Mouse (Mus musculus): Measurements from ENCODE around the gene Ndufs1.
A peak's percentile ranks its signal among the peaks of the same experiment; 100 is the strongest.
"Not testable (repeated sequence)": the region's sequence is repeated elsewhere in the genome, so short reads cannot be mapped to it uniquely, and the experiment has no call there.

Gene Ndufs1

DNA sequence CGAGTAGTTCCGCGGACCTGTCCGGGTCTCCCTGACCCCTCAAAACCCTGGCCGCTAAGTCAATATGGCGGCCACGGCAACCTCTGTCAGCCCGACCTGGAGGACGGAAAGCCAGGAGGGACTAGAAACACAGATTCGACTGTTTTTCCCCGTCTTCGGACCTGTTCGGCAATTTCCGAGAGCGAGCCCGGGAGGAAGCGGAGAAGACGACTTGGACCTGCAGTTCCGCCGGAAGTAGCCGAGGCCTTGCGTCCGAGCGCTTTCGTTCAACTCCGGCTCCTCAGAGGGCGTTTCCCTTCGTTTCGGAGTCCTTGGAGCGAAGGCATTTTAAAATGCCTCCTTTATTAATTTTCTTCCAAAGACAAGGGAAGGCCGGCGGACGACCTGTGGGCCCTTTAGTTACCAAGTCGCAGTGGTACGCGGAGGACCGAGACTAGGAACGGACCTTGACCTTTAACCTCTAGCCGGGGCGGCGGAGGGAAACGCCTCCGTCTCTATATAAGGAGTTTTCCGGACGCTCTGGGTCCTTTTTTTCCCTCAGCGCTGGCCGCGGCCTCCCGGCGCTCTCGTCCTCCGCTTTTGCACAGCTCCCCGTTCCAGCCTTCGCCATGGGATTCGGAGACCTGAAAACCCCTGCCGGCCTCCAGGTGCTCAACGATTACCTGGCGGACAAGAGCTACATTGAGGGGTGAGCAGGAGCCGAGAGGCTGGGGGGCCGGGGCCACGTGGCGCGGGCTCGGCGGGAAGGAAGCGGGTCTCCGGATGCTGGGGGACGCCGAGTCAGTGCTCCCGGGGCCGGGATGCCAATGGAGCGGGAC is at the start of gene Ndufs1, which contains the start of gene Eef1b2:
Ndufs1 (minus strand) TSS at position 230 of the 818 bp plus-strand sequence.
Eef1b2 (plus strand) TSS at position 222 of the 818 bp plus-strand sequence.
- peak; percentile 99 for DNase-seq

DNA sequence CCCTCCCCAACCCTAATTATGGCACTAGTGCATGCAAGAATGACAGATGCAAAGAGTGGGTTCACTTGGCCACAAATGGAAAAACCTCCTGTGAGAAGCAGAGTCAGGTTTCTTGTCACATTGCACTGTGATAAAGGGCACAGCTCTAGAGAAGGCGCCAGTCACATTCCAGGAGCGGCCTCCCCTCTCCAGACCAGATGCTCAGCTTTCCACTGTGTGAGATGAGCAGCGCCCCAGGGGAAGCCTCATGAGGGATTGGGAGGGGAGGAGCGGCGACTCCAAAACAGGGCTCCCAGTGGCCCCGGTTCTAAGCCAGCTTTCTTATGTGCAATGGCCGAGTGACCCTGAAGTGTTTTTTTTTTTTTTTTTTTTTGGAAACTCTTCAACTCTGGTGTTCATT is 49.3 kb upstream of the Ndufs1 start:
- peak; percentile 48 for DNase-seq

DNA sequence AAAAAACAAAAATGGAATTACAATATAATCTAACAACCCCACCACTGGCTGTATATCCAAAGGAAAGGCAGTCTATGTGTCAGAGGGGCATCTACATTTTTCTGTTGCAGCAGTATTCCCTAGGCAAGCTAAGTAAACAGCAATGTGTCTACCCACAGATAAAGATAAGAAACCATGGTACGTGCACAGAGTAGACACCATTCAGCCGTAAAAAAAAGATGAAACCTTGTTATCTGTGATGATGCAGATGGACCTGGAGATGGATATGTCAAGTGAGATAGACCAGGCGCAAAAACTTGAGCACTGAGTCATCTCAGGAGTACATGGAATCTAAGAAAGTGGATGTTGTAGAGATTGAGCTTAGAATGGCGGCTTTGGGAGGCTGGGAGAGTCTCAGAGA is 48.4 kb upstream of the Ndufs1 start:
- DNase-seq, result no peak

DNA sequence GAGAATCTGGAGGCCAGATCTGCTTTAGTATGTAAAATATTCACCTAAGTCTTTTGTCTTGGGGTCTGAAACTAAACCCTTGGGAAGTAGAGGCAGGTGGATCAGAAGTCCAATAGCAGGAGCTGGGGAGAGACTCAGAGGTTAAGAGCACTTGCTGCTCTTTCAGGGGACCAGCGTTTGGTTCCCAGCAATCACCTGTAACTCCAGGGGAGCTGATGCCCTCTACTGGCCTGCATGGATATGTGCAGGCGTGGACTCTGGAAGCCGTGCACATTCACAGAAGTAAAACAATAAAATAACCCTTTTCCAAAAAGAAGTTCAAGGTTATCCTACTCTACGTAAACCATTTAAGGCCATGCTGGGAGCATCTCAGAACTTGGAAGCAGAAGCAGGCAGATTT is 42.6 kb upstream of the Ndufs1 start:
- no peak for DNase-seq

DNA sequence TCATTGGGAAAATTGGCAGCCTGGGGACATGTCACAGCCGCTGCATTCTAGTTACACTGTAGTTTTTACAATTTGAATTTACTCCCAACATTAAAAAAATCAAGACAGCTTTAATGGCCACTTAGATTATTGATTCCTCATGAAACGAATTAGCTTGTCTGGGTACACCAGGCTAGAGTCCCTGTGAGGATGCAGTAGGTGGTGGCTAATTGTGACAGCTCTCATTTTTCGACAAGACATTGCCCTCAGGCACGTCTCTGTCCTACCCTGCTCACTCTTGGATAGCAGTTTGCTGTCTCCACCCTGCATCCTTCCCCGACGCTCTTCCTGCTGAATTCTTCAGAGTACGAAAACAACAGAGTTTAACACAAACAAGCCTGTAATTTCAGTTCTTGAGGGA is 38.0 kb upstream of the Ndufs1 start:
- DNase-seq, result peak; percentile 12

DNA sequence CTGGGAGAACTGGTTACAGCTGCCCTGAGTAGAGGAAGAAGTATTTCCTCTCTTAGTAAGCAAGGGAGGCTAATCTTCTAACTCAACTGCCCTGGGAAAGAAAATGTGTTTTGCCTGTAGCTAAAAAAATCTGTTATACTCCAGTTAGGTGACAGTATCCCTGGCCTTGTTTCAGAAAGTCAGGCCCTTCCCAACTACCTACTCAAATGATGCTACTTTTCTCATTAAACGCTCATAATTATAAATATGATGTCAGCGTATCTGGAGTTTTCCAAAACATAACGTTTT is 37.6 kb upstream of the Ndufs1 start, which contains the start of gene Gpr1:
Gpr1 (minus strand) TSS at position 273 of the 288 bp plus-strand sequence.
- DNase-seq, result no peak

DNA sequence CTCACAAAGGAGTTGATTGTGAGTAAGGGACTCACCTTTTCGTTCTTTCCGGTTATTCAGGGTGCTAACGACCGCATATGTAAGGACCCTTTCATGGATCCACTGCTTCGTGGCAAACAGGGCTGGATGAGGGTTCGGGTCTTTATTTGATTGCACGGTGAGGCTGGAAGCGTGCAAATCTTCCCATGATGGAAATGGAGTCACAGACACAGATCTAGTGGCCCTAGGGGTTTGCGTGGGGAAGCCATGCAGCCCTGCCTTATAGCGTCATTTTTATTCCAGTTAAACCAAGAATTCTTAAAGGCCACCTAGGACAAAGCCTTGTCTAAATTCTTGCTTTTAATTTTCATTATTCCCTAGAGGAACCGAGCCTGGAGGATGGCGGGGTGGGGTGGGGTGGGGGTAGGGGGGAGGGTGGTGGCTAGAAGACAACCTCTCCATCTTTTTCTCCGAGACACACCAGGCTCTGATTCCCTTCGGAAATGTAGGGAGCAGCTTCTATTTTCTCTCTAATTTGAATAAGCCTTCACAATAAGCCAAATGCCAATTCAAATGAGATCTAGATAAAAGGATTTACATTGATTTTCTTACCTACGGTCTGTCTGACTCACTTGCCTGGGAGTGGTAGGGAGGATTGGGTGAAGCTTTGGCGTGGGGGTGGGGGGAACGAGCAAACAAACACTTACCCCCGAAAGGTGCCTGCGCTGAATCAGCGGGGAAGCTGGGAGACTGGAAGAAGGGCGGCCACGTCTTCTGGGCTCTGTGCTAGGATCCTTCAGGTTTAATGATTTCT is 37.0 kb upstream of the Ndufs1 start:
- peak; percentile 37 for DNase-seq

DNA sequence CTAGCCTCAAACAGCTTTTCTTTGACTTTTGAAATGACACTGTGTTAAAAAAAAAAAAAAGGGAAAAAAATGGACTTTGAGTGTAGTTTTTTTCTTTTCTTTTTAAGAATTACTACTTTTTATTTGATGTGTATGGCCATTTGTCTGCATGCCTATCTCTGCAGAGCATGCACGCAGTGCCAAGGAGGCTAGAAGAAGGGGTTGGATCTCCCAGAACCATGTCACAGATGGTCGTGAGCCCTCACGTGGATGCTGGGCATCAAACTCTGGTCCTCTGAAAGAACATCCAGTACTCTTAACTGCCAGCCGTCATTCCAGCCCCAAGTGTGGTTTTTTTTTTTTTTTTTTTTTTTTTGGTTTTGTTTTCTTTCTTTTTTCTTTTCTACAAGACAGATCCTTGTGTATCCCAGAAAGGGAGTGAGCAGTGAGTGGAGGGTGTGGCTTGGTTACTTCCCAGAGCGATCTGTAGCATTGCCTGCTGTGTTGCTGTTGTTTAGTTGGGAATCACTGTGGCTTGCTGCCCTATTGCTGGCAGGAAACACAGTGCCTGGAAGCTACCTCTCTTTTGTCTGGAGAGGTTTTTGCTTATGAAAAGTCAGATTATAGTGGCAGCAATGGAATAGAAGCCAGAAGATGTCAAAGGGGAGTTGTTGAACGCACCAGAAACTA is 33.4 kb upstream of the Ndufs1 start:
- DNase-seq, result no peak

DNA sequence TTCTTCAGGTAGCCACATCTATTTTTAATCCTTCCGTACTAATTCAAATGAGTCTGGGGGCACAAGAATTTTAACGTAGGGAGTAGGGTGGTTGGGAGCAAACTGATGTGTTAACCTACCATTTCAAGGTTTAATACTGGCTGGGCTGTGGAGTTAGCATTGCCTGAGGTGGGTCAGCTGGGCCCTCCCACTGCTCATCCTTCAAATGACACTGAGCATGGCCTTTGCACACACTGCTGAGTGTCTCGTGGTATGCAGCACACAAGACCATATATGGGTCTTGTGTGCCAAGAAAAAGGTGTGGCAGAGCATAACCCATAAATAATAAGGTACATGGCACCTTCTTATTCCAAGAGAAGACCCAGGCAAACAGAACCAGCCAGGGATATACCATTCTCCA is 31.0 kb upstream of the Ndufs1 start:
- no peak for DNase-seq

DNA sequence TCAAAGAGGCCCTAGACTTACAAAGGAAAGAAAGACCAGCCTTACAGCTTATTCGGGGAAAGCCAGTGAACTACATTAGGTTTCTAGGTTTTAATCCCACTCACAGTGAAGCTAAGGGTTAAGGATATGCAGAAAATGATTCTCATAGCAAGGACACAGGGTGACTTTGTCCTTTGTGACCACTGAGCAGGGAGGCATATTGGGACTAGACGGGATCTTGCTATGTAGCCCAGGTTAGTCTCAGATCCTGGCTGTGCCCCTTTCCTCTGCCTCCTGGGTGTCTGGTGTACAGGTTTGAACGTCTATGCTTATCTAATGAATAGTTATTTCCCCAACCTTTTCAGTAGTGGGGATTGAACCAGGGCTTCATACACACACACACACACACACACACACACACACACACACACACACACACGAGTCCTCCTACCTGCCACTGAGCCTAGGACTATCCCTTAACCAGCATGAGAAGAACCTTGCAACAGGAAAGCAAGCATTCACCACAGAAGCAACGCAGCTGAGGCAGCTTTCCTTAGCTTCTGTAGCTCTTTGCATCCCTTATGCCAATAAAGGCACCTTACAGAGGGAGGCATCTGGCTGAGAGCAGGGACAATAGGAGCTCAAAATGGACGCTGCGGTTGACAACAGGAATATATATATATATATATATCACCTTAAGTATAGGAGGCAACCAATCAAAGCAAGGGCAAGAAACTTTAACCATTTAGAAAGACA is 28.2 kb upstream of the Ndufs1 start:
- no peak for DNase-seq

DNA sequence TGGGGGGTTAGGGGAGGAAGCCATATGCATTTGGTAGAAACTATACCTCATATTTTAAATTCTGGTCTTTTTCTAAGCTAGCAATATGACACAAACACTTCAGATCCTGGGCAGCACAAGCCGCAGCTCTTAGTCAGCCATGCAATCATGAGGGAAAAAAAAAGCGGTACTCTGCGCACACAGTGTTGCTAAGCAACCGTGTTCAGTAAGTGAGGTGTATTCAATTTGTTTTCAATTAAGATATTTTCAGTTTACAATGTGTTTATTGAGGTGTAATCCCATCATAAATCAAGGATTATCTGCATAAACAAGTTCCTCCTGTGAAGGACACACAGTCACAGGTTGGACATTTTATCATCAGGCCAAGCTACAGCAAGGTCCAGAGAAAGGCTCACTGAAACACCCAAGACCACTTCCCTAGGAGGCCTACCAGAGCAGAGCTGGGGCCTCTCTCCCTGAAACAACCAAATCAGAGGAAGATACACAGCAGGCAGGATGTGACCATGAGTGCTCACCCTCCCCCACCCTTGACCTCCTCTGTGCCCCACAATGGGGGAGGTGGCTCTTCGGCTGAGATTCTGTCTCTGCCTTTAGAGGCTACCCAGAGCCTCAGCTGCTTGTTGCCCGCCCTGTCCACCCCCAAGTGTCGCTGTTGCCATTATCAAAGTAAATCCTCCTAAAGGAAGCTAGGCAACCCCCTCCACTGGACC is 27.5 kb upstream of the Ndufs1 start:
- peak; percentile 81 for DNase-seq

DNA sequence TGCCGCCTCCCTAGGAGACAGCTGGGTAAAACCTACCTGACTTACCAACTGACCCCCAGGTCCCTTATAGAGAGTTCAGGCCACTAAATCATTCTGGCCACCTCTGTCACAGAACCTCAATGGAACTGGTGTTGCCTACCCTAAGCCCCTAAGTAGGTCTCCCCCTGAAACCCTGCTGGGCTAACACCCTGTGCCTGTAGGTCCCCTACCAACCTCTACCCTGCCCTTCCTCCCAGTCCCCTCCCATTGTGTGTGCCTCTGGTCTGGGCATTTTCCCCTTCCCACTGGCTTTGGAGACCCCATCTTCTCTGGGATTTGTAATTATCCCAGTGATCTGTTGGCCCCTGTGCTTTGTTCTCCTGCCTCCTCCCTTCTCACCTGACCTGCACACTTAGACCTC is 26.8 kb upstream of the Ndufs1 start:
- DNase-seq, result peak; percentile 7

DNA sequence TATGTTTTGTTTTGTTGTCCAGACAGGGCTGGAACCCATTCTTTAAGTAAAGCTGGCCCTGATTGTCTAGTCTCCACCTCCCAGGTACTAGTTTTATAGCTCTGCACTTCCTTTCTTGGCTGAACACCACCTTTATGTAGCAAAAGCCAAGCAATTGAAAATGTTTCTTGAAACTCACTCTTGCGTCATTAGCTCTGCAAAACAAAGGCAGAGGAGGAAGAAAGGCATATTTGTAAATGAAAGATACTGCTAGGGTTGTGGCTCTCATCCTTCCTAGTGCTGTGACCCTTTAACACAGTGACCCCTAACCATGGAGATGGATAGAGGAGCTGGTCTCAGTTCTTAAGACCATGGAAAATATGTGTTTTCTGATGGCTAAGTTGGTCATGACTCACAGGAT is 25.0 kb upstream of the Ndufs1 start:
- no peak for DNase-seq

DNA sequence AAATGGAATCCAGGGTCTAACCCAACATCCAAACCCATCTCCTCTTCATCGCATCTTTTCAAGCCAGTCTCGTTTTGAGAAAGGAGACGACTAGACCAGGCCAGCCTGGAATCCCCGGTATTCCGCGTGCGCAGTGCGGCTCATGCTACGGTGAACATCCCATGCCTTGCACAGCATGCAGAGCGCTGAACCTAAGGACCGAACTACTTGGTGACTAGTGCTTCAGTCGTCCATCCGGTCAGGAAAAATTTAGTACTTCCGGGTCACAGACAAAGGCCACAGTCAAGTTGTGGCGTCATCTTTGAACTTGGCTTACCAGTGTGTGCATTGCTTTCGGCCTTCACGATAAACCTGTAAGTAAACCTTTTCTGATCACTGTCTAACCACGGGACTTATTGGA is 23.7 kb upstream of the Ndufs1 start:
- no peak for DNase-seq

DNA sequence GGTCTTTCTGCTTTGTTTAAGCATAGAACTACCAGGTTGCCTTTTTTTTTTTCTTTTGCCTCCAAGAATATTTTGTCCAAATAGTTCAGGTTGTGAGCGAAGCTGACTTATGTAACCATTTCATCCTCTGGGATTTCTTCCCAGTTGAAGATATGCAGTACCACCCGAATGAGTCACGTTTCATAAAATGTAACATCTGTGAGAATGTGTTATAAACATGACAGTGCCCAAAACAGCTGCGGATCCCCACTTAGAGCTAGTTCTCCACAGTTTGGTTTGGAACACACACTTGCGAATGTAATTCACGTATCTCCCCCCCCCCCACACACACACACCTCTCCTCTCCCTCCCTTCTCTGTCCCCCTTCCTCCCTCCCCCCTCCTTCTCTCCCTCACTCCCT is 22.8 kb upstream of the Ndufs1 start:
- no peak for DNase-seq

DNA sequence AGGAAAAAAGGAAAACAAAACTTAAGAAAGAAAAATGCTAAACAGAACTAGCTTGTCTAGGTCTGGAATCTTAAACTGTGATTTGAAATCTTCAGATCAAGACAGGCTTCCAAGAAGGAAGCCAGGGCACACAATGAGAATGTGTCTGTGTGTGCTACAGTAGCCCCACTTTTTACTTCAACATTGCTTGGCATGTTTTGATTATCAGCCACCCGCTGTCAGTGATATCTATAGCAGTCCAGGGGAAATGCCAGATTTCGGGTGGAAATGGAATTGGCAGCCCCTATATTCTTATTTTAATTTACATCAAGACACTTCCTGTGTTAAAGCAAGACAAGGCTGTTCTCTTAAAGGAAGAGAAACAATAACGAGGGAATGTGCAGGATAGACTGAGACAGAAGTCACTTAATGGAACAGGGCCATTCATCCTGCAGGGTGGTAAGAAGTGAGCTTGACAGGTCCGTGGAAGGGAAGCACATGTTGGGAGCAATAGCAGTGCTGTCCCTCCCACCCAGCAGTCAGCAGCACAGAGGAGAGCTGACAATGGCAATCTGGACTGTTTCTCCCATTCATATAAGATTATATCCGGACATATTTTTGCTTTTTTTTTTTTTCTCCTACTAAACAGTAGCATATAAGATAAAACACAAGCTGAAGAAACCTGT is 19.3 kb upstream of the Ndufs1 start:
- DNase-seq, result no peak

DNA sequence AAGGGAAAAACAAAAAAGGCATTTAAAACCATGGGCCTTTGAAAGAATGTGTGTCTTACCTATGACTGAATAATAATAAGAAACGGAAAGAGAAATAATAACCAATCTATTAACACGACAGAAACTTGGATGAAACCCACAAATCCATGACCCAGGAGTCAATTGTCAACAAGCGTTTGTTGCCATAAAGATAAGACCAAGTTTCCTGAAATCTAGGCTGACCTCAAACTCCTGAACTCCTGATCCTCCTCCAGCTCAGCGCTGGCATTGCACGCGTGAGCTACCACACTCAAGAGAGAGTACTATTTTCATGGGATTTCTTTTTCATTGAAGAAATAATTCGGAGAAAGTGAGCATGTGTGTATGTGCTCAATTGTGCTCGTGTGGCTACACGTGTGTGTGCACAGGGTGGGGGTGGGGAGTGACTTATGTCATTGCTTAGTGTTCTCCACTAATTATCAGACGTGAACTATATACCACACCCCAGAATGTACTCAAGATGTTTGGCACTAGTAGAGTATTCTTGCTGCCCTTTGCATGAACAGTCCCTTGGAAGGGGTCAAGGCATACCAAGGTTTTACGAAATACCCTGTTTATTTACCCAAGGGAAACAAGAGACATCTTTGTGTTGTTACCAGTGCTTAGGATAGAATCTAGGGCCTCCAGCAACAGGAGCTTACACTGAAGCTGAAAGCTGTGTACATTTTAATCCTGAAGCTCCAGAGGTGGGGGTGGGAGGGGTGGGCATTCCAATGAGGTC is 15.9 kb upstream of the Ndufs1 start:
- no peak for DNase-seq

DNA sequence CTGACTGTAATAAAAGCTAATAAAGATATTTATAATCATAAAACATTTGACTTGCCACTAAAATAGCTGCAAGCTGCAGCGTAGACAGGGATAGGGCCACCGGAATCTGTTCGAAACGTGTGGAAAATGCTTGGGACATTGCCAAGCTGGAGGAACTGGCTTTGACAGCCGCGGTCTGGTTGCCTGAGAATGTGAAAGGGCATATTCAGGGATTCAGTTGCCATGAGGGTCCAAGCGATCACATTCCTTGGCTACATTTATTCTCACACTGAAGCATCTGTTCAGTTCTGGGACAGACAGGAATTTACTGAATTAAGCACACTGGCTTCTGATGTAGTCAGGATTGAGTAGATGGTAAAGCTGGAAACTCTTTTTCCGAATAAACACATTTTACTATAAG is 14.2 kb upstream of the Ndufs1 start:
- no peak for DNase-seq

DNA sequence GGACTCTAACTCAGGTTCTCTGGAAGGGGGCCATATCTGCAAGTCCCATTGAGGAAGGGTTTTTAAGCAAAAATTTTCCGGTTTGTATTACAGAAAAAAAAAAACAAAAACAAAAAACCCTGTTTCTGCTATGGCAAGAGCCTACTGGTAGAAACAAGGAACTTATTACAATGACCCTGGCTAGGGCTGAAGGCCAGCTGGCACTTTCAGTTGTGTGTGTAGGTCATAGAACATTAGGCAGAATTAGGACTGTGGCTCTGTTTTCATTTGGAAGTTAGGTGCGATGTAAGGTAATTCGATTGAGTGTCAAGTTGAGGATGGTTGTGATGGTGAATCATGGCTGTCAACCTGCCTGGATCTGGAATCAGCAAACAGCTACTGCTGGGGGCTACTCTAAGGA is 11.9 kb upstream of the Ndufs1 start:
- DNase-seq, result no peak

DNA sequence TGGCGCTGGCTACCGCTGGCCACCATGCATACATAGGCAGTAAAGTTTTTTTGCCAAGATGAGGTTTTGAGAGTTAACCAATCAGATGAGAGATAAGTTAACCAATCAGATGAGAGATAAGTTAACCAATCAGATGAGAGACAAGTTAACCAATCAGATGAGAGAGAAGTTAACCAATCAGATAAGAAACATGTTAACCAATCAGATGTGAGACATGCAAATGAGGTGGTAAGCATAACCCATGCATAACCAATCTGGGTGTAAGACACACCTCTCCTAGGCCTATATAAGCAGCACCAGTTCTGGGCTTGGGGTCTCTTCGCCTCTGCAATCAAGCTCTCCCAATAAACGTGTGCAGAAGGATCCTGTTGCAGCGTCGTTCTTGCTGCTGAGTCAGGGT is 8.8 kb upstream of the Ndufs1 start:
- not testable (repeated sequence) for DNase-seq
